Mouse (Mus musculus) erythroid progenitor cell, adult 5-6 weeks (primary cell): ENCODE measurements around the gene AC109138.7. TPM values are rescaled to one million over a fixed set of nuclear protein-coding genes. Genes with fewer than 3 reads are reported as not detected.

Experiments
- ATAC-seq: replicated peaks from 2 replicates; pipeline ENCODE4 v1.8.0; 2016; ENCODE audit warnings: moderate number of reproducible peaks, mild to moderate bottlenecking, moderate TSS enrichment, inconsistent platforms; ENCODE audit not compliant: poor library complexity, low FRiP score, severe bottlenecking
- total RNA-seq, 2 experiments: library from RNA; stranded (forward) in 1 of 2; stranded (reverse) in 1 of 2; fragments of 150-400 nt in 1 of 2; fragments of 186-747, 209-891 nt in 1 of 2; gene quantifications; 2 replicates each; pipeline versions ENCODE4 v1.2.3 to v1.2.4; 2015 to 2017; ENCODE audit warnings: low replicate concordance in 2 of 2

The AC109138.7 gene
- total RNA-seq, 2 experiments from 2014 or later = not detected

DNA sequence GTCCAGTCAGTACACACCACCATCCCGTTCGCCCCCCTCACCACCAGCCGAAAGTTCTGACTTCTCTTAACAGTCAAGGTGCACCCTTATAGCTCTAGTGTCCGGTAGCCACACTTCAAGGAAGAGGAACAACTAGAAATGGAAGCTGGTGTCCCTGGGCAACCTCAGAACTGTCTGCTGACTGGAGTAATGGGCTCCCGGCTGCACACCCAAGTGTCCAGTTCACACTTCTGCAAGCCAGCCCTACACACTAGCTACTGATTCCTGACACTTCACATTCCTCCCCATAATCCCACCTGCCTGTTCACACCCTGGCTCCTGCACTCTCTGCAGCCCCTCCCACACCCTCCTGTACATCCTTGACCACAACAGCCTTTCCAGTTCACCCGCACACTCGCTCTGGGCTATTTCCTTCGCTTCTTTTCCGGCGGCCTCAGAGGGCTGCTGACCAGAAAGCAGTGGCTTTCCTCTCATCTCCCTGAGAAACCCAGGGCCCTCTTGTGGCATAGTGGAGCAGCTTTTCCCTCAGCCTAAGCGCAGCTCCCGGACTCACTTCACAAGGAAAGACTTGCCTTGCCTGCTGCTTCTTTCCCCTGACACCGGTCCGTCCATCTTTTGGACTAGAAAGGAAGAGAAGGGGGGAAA, 2.0 kb downstream of the AC109138.7 start:
- no peak for ATAC-seq

DNA sequence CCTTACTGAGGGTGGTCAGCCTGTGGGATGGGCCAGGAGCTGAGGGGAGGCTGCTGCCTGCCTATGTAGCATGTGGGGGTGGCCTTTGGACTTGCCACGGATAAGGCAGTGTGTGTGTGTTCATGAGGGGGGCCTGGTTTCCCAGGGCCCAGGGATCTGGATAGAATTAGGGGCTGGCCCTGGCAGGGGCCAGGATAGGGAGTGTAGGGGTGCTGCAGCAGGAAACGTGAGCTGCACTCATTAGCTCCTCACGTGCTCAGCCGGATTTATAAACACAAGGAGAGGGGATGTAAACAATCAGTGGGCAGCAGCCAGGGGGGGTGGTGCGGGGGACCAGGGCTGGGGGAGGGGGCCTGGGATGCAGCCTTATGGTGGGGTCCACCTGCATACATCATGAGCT, 3.0 kb downstream of the AC109138.7 start:
- ATAC-seq = no peak

GRCm38 (mm10) chr19:4217855-4218254, 3.7 kb downstream of the AC109138.7 start:
- ATAC-seq = no peak

- ATAC-seq = no peak
These were observed 4.1 kb downstream of the AC109138.7 start for GRCm38 (mm10) chr19:4218293-4218692.

GRCm38 (mm10) chr19:4218784-4219183, 4.6 kb downstream of the AC109138.7 start:
- no peak for ATAC-seq

DNA sequence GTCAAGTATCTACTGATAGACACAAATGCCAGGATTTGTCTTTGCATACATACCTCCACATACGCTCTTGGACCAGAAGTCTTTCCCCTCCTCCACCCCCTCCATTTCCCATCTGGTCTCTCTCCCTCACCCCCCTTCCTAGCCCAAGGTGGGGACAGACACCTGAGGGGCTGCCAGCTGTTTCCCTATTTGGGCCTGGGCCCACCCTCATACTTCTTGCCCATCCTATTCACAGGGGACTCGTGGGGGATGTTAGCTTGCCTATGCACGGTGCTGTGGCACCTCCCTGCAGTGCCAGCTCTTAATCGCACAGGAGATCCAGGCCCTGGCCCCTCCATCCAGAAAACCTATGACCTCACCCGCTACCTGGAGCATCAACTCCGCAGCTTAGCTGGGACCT, 5.8 kb downstream of the AC109138.7 start:
- ATAC-seq = no peak

DNA sequence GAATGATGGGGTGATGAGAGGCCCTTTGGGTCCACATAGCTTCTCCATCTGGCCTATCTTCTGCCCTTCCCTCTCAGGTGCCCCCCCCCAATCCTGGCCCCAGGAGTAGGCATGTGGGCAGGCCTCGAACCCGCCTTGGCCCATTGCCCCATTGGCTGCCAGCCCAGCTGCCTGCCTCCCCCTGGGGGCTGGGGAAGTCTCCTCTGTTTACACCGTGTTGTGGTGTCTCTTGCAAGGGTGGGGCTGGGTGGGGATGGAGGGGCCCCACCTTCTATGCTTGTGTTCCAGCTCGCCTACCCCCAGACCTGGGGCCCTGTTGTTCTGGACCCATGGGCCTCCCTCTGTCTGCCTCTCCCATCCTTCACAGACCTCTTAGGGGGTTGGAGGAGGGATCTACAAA, 6.3 kb downstream of the AC109138.7 start:
- no peak for ATAC-seq

- no peak for ATAC-seq
These were observed 7.0 kb downstream of the AC109138.7 start for GRCm38 (mm10) chr19:4220957-4221743.

DNA sequence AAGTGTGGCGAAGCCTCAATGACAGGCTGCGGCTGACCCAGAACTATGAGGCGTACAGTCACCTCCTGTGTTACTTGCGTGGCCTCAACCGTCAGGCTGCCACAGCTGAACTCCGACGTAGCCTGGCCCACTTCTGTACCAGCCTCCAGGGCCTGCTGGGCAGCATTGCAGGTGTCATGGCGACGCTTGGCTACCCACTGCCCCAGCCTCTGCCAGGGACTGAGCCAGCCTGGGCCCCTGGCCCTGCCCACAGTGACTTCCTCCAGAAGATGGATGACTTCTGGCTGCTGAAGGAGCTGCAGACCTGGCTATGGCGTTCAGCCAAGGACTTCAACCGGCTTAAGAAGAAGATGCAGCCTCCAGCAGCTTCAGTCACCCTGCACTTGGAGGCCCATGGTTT, 8.0 kb downstream of the AC109138.7 start:
- ATAC-seq = no peak

- ATAC-seq = no peak
These were observed 12.6 kb downstream of the AC109138.7 start for GRCm38 (mm10) chr19:4226779-4227178.

GRCm38 (mm10) chr19:4227446-4227845, 13.3 kb downstream of the AC109138.7 start:
- ATAC-seq = no peak

DNA sequence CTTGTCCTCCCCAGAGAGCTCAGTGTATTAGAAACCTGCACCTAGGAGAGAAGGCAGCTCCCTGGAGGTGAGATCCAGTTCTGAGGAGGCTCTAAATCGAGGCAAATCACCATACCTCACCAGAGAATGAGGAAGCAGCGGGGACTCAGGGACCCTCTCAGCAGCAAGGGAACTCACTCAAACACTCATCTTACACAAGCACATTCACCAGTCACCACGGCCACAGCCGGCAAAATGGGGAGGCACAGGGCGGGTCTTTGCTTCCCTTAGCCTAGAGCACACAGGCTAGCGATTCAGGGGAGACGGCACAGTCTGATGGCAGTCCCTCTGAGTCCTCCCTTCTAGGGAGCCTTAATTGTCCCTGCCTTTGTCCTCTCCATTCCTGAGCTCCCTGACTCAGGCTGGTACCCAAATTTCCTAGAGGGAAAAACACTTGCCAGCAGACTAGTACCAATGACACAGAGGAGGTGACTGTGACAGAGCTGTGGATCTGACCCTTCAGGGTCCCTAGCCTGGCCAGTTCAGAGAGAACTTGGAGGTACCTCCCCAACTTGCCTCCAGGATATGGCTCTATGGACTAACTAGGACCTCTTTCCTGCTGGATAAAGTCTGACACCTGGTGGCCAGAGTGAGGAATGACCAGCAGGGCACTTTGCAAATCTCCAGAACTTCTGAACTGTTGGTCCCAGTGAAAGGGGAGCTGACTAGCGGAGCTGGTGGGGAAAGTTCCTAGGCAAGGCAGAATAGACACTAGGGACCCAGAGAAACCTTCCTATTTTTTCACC, 13.9 kb downstream of the AC109138.7 start:
- peak; percentile 52 for ATAC-seq

DNA sequence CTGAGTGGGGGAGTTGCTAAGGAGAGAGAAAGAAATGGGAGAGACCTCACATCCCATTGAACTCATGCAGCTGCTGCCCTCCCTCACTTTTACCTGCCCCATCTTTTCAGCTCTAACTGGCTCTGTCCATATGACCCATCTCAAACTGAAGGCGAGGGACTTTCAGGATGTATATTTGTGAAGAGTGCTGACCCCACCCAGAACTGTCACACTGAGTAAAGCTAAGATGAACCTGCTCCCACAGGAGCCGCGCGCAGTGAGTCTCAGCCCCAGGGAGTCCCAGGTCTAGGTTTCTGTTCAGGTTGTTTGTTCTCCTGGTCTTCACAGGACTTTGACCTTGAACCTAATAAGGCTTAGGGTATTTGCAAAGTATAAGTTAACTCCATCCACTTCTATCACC, 14.7 kb downstream of the AC109138.7 start:
- ATAC-seq = no peak

GRCm38 (mm10) chr19:4229451-4230076, 15.4 kb downstream of the AC109138.7 start:
- ATAC-seq = no peak

DNA sequence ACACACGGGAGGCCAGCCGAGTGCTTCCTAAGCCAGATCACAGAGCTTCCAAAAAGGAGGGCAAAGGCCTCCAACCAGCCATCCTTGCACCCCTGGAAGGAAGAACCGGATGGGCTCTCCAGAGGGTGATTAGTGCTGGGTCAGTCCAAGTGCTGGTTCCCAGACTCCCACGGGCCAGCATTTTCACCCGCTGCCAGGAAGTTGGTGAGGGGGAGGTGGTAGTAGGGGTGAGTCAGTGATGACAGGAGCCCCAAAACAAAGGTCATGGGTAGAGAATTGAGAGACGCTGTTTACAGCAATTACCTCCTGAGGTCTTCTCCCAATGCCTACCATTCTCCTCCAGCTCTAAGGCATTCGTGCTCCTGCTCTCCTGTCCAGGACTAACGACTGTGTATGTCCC, 16.3 kb downstream of the AC109138.7 start:
- no peak for ATAC-seq

DNA sequence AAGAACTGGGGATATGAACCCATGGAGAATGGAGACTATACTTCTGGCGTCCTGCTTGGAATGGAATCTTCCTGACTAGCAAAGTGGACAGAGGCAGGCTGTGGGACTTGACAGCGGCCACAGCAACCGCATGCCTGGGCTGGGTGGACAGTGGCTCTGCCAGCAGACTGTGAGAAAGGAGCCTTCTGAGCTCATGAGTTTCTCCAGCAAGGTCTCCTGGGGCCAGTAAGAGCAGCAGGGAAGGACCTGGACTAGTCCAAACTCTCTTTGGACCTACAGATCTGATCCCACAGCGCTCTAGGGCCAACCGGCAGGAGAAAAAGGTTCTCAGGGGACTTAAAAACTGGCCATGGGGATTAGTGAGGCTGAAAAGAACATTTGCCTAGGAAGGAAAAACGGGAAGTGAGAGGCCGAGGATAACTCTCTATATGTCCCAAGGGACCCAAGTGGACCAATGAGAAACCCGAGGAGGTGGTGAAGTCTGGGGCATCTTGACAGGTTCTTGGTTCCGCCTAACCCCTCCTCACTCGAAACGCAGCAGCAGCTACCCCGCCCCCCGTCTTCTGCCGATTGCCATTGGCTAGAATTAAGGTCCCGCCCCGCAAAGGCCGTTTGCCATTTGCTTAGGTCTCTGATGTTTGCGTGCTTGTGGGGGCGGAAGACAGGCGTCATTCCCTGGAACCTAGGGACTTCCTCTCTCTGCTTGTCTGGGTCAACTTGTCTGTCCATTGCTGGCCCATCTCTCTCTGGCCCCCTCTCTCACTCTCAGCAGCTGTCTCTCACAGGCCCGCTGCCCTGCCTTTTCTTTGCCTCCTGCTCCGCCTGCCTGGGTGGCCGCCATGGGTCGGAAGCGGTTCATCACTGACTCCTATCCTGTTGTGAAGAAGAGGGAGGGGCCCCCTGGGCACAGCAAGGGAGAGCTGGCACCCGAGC, 17.4 kb downstream of the AC109138.7 start, which contains the start of gene Pold4:
Pold4 (plus strand) TSS at position 647 of the 933 bp plus-strand sequence.
- peak; percentile 90 for ATAC-seq

GRCm38 (mm10) chr19:4232186-4232572, 18.0 kb downstream of the AC109138.7 start:
- 0 out of 2 replicates have a peak, but pooled peaks have one; percentile 4 for ATAC-seq

- no peak for ATAC-seq
These were observed 18.5 kb downstream of the AC109138.7 start for GRCm38 (mm10) chr19:4232651-4233050.

- no peak for ATAC-seq
These were observed 20.4 kb downstream of the AC109138.7 start for GRCm38 (mm10) chr19:4234548-4234947.
